Comparison of ENCODE assay signal across 9 mouse cellular contexts in the genomic region with DNA sequence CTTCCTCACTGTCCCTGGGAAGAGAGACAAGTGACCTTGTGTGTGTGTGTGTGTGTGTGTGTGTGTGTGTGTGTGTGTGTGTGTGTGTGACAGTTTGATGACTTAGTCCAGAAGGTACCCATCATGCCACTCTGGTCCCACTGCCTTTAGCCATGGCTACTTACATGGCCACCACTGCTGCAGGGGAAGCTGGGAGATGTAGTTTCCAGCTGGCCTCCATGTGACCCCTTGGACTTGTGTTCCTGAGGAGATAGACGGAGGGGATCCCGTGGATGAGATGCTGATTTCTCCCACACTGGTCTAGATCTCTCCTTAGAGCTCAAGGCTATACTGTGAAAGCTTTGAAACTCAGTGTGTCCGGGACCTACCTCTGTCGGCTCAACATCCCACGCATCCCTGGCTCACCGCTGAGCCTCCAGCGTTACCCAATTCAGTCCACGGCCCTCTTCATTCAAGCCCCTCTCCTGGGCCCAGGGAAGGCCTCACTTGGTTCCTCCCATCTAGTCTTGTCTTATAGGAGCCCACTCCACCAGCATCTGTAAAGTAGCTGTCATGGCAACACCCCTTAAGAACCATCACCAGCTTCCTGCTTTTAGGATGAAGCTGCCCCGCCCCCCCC. TPM values are rescaled to one million over a fixed set of nuclear protein-coding genes. Genes with fewer than 3 reads are reported as not detected.
DNase-seq lines count a peak whose midpoint lies in the region; ATAC-seq lines count a peak whose summit lies in the region.
"Had no signal": no experiment of that assay in that cellular context is flagged by ENCODE, and none has a peak within 500 bp of the region (broad histone marks: within the 10 kb centered on the region; RNA-seq: fewer than 3 reads in every experiment).

No protein-coding gene starts in this region.

- 47% methylated on average over 9 of the region's 9 CpGs for WGBS in kidney, embryonic 15.5 days
- 64% methylated on average over 9 of the region's 9 CpGs for WGBS in forebrain, embryonic 12.5 days
- 63% methylated on average over 9 of the region's 9 CpGs for WGBS in midbrain, embryonic 11.5 days

- 0 out of 2 replicates have a peak overlapping the region, but pooled peaks have one; percentile 54 for H3K27ac ChIP-seq in kidney, embryonic 15.5 days
- peak overlapping the region; percentile 84 for H3K27ac ChIP-seq in forebrain, embryonic 12.5 days
- H3K27ac ChIP-seq in midbrain, embryonic 11.5 days (ENCODE audit: low read depth, low read length) = no peak overlapping the region

- no peak for DNase-seq in kidney, adult 11 months
- DNase-seq in R1 (ENCODE audit: low read depth, low spot score) = peak; percentile 39
- DNase-seq in midbrain, embryonic 11.5 days (ENCODE audit: low spot score, missing footprints) = peak; percentile 82
- no peak for DNase-seq in left cerebral cortex, adult 11 months (ENCODE audit: low spot score)
- no peak for DNase-seq in frontal cortex, postnatal 36 days (ENCODE audit: low spot score in 2 of 2)
- DNase-seq in layer of hippocampus, postnatal 36 days = no peak

- no peaks in the 10 kb centered on the region for H3K9me3 ChIP-seq in kidney, embryonic 15.5 days (replicated peaks)
- no peaks in the 10 kb centered on the region for H3K9me3 ChIP-seq in forebrain, embryonic 12.5 days
- H3K9me3 ChIP-seq in midbrain, embryonic 11.5 days (ENCODE audit: control insufficient read depth, low read length) = no peaks in the 10 kb centered on the region

- no peak overlapping the region for H3K4me3 ChIP-seq in kidney, embryonic 15.5 days (replicated peaks)
- H3K4me3 ChIP-seq in forebrain, embryonic 12.5 days (replicated peaks) = no peak overlapping the region
- no peak overlapping the region for H3K4me3 ChIP-seq in midbrain, embryonic 11.5 days (ENCODE audit: low read depth, low read length)

- no peak overlapping the region for H3K9ac ChIP-seq in kidney, embryonic 15.5 days
- no peak overlapping the region for H3K9ac ChIP-seq in forebrain, embryonic 12.5 days
- peak overlapping the region; percentile 24 for H3K9ac ChIP-seq in midbrain, embryonic 11.5 days (ENCODE audit: low read length)

- H3K4me1 ChIP-seq in kidney, embryonic 15.5 days = peaks cover 27% of the 10 kb centered on the region
- peaks cover 16% of the 10 kb centered on the region for H3K4me1 ChIP-seq in forebrain, embryonic 12.5 days
- 0 out of 2 replicates have a peak, but pooled peaks cover 3% of the 10 kb centered on the region for H3K4me1 ChIP-seq in midbrain, embryonic 11.5 days (ENCODE audit: control insufficient read depth, insufficient read depth, low read length)

- no peaks in the 10 kb centered on the region for H3K27me3 ChIP-seq in kidney, embryonic 15.5 days
- no peaks in the 10 kb centered on the region for H3K27me3 ChIP-seq in forebrain, embryonic 12.5 days
- H3K27me3 ChIP-seq in midbrain, embryonic 11.5 days (ENCODE audit: control insufficient read depth, insufficient read depth, low read length) = no peaks in the 10 kb centered on the region

- no peak overlapping the region for H3K4me2 ChIP-seq in kidney, embryonic 15.5 days
- no peak overlapping the region for H3K4me2 ChIP-seq in forebrain, embryonic 12.5 days
- H3K4me2 ChIP-seq in midbrain, embryonic 11.5 days = no peak overlapping the region

- peak; percentile 52; the same call in 1 of the 2 replicates for ATAC-seq in kidney, embryonic 15.5 days (replicated peaks; ENCODE audit: low FRiP score)
- no peak; the same call in none of the 2 replicates for ATAC-seq in forebrain, embryonic 12.5 days (ENCODE audit: low FRiP score)
- ATAC-seq in midbrain, embryonic 11.5 days (ENCODE audit: low FRiP score) = peak; percentile 11; the same call in 1 of the 2 replicates

- no peaks in the 10 kb centered on the region for H3K36me3 ChIP-seq in kidney, embryonic 15.5 days
- H3K36me3 ChIP-seq in forebrain, embryonic 12.5 days (replicated peaks) = no peaks in the 10 kb centered on the region
- no peaks in the 10 kb centered on the region for H3K36me3 ChIP-seq in midbrain, embryonic 11.5 days (ENCODE audit: control insufficient read depth, insufficient read depth, low read length)

RNA-seq across cellular contexts. Expression of a gene that starts 2.8 kb away (rescaled TPM):
- polyA plus RNA-seq in kidney, embryonic 15.5 days (2015; fragmentation: Nextera tagmentation; extraction: Ambion mirVana) = 0.17 and 0.22 TPM in 2 replicates
- polyA plus RNA-seq in forebrain, embryonic 12.5 days (2016; fragmentation: Nextera tagmentation; extraction: Ambion mirVana) = 0.19 and 0.34 TPM in 2 replicates
- 0.08 and 0.11 TPM in 2 replicates for polyA plus RNA-seq in midbrain, embryonic 11.5 days (2014; fragmentation: Nextera tagmentation; extraction: Ambion mirVana)
- total RNA-seq in layer of hippocampus, postnatal 36 days (2021) = under 1 TPM; 0.03 to 0.07 TPM
- total RNA-seq: common myeloid progenitor, adult 5-6 weeks had no signal

Comparison
In these comparisons a context has a peak if more than half of its experiments do, and no peak if none do; other contexts are left out.
1. DNase-seq: peak in R1 (single experiment) and midbrain, embryonic 11.5 days (single experiment); none in kidney, adult 11 months (single experiment), left cerebral cortex, adult 11 months (single experiment), frontal cortex, postnatal 36 days (0 of 2) and layer of hippocampus, postnatal 36 days (0 of 2).